Mouse (Mus musculus) cerebellum, postnatal 4 days (tissue): ENCODE measurements around the gene Gm21953.
"Not testable (repeated sequence)": the region's sequence is repeated elsewhere in the genome, so short reads cannot be mapped to it uniquely, and the experiment has no call there.

Experiments used
- DNase-seq, 2 experiments: peaks; one replicate each; pipeline ENCODE4 v3.0.0; 2022; ENCODE audit warnings: low spot score in 2 of 2, mixed read lengths in 1 of 2

Gm21953 gene

GRCm38 (mm10) chr4:42293967-42294366 is at the start of gene Gm21953:
Gm21953 (plus strand) TSS chr4:42294267.
- not testable (repeated sequence) for DNase-seq

GRCm38 (mm10) chr4:42255467-42255866 is 38.6 kb upstream of the Gm21953 start, which contains the start of gene Ccl21b:
Ccl21b (plus strand) TSS chr4:42255767.
- not testable (repeated sequence) for DNase-seq

- DNase-seq = not testable (repeated sequence)
These were observed 24.0 kb downstream of the Gm21953 start, which contains the start of gene Fam205a3 for GRCm38 (mm10) chr4:42318034-42318433. Fam205a3 (plus strand) TSS chr4:42318334.
